Mouse (Mus musculus) neural tube, embryonic 13.5 days (tissue): ENCODE data around the gene B3galt4. TPM values are rescaled to one million over a fixed set of nuclear protein-coding genes. Genes with fewer than 3 reads are reported as not detected.

Experiments
- ATAC-seq: fragments of 200-750 bp; cut with Nextera tagmentation; 2 replicates; pipeline ENCODE4 v1.8.0; 2017; ENCODE audit warnings: low read depth, mild to moderate bottlenecking, moderate TSS enrichment, moderate library complexity
- H3K27ac ChIP-seq: fragments of 300-500 bp; sonication (generic); replicated peaks from 2 replicates; pipeline ENCODE4 v1.5.1; 2015; ENCODE audit warnings: moderate library complexity, mild to moderate bottlenecking, inconsistent platforms
- H3K27me3 ChIP-seq: fragments of 300-500 bp; sonication (generic); 2 replicates; pipeline ENCODE4 v1.6.1; 2015; ENCODE audit warnings: mild to moderate bottlenecking, inconsistent platforms
- H3K36me3 ChIP-seq: fragments of 300-500 bp; sonication (generic); 2 replicates; pipeline ENCODE4 v1.6.1; 2015; ENCODE audit warnings: mild to moderate bottlenecking, inconsistent platforms
- H3K4me1 ChIP-seq: fragments of 300-500 bp; sonication (generic); replicated peaks from 2 replicates; pipeline ENCODE4 v1.6.1; 2015; ENCODE audit warnings: inconsistent platforms
- H3K4me2 ChIP-seq: fragments of 300-500 bp; sonication (generic); 2 replicates; pipeline ENCODE4 v1.6.1; 2015; ENCODE audit warnings: inconsistent platforms, mild to moderate bottlenecking, moderate library complexity
- H3K4me3 ChIP-seq: fragments of 300-500 bp; sonication (generic); 2 replicates; pipeline ENCODE4 v1.5.1; 2015; ENCODE audit warnings: mild to moderate bottlenecking, inconsistent platforms
- H3K9ac ChIP-seq: fragments of 300-500 bp; sonication (generic); 2 replicates; pipeline ENCODE4 v1.6.1; 2015; ENCODE audit warnings: moderate library complexity, mild to moderate bottlenecking, inconsistent platforms
- H3K9me3 ChIP-seq: fragments of 300-500 bp; sonication (generic); 2 replicates; pipeline ENCODE4 v1.6.1; 2016; ENCODE audit warnings: inconsistent platforms
- WGBS: fragments of 180-500 bp; shearing (Covaris S2); methylation state at CpG from one replicate; pipeline ENCODE4 v1.1.7; 2015; 5-methylcytosine and 5-hydroxymethylcytosine counted together
- polyA plus RNA-seq: library from polyadenylated mRNA; unstranded; fragments of >200 nt; fragmentation: Nextera tagmentation; extraction: Ambion mirVana; gene quantifications from 2 replicates; pipeline ENCODE4 v1.2.1, GENCODE M21; 2015

B3galt4 gene
- polyA plus RNA-seq, 1 experiment from 2014 or later, result 11.7 TPM

- Histone ChIP-seq H3K36me3 (peaks cover 84% of the 10 kb centered on the region), H3K9me3 (no peaks in the 10 kb centered on the region), H3K27me3 (no peaks in the 10 kb centered on the region), H3K27ac (no peak overlapping the region), H3K4me3 (no peak overlapping the region), H3K4me2 (no peak overlapping the region), H3K9ac (0 out of 2 replicates have a peak overlapping the region, but pooled peaks have one; percentile 17), H3K4me1 (0 out of 2 replicates have a peak, but pooled peaks cover 3% of the 10 kb centered on the region)
- 91% methylated on average over 7 of the region's 7 CpGs for WGBS
- ATAC-seq, result no peak
These were observed 11.6 kb upstream of the B3galt4 start for GRCm38 (mm10) chr17:33962876-33963275.

GRCm38 (mm10) chr17:33959948-33960347, 8.7 kb upstream of the B3galt4 start:
- Histone ChIP-seq H3K36me3 (peaks cover 67% of the 10 kb centered on the region), H3K4me3 (no peak overlapping the region), H3K27me3 (no peaks in the 10 kb centered on the region), H3K27ac (no peak overlapping the region), H3K9ac (no peak overlapping the region), H3K4me2 (no peak overlapping the region), H3K9me3 (no peaks in the 10 kb centered on the region), H3K4me1 (peaks cover 20% of the 10 kb centered on the region)
- no peak for ATAC-seq
- WGBS, result 93% methylated on average over 15 of the region's 15 CpGs

GRCm38 (mm10) chr17:33959135-33959534, 7.8 kb upstream of the B3galt4 start:
- H3K9ac ChIP-seq, result no peak overlapping the region
- no peaks in the 10 kb centered on the region for H3K9me3 ChIP-seq
- H3K27me3 ChIP-seq, result no peaks in the 10 kb centered on the region
- H3K36me3 ChIP-seq, result peaks cover 68% of the 10 kb centered on the region
- no peak overlapping the region for H3K27ac ChIP-seq
- 96% methylated on average over 13 of the region's 13 CpGs for WGBS
- no peak overlapping the region for H3K4me2 ChIP-seq
- ATAC-seq, result no peak
- no peak overlapping the region for H3K4me3 ChIP-seq
- H3K4me1 ChIP-seq, result peaks cover 27% of the 10 kb centered on the region

- H3K4me3 ChIP-seq, result no peak overlapping the region
- H3K4me1 ChIP-seq, result peaks cover 34% of the 10 kb centered on the region
- H3K27ac ChIP-seq, result no peak overlapping the region
- H3K36me3 ChIP-seq, result peaks cover 67% of the 10 kb centered on the region
- H3K4me2 ChIP-seq, result no peak overlapping the region
- no peak for ATAC-seq
- H3K9ac ChIP-seq, result no peak overlapping the region
- WGBS, result 95% methylated on average over 11 of the region's 11 CpGs
- H3K9me3 ChIP-seq, result no peaks in the 10 kb centered on the region
- H3K27me3 ChIP-seq, result no peaks in the 10 kb centered on the region
These were observed 7.2 kb upstream of the B3galt4 start for GRCm38 (mm10) chr17:33958451-33958850.

- no peak overlapping the region for H3K4me2 ChIP-seq
- no peaks in the 10 kb centered on the region for H3K9me3 ChIP-seq
- no peak overlapping the region for H3K9ac ChIP-seq
- no peak for ATAC-seq
- no peaks in the 10 kb centered on the region for H3K27me3 ChIP-seq
- no peak overlapping the region for H3K4me3 ChIP-seq
- H3K4me1 ChIP-seq, result peaks cover 44% of the 10 kb centered on the region
- H3K36me3 ChIP-seq, result peaks cover 67% of the 10 kb centered on the region
- H3K27ac ChIP-seq, result no peak overlapping the region
- 89% methylated on average over 6 of the region's 6 CpGs for WGBS
These were observed 6.2 kb upstream of the B3galt4 start for GRCm38 (mm10) chr17:33957493-33957892.

- Histone ChIP-seq H3K36me3 (peaks cover 65% of the 10 kb centered on the region), H3K4me3 (peak overlapping the region; percentile 96), H3K4me2 (peak overlapping the region; percentile 83), H3K9ac (peak overlapping the region; percentile 87), H3K9me3 (no peaks in the 10 kb centered on the region), H3K27me3 (no peaks in the 10 kb centered on the region), H3K27ac (peak overlapping the region; percentile 93), H3K4me1 (peaks cover 55% of the 10 kb centered on the region)
- WGBS, result 13% methylated on average over 10 of the region's 10 CpGs
- no peak for ATAC-seq
These were observed 5.0 kb upstream of the B3galt4 start for GRCm38 (mm10) chr17:33956336-33956735.

GRCm38 (mm10) chr17:33955555-33956214, 4.4 kb upstream of the B3galt4 start, which contains the start of the genes Vps52 and Rps18:
Gene Vps52, plus strand, starts transcription at chr17:33955812.
Gene Rps18, minus strand, starts transcription at chr17:33956001.
- H3K9me3 ChIP-seq, result no peaks in the 10 kb centered on the region
- peak within 1 kb of the TSS; percentile 99 for H3K9ac ChIP-seq
- H3K4me2 ChIP-seq, result peak within 1 kb of the TSS; percentile 97
- H3K4me1 ChIP-seq, result peaks cover 62% of the 10 kb centered on the region
- WGBS, result under 1% methylated on average over 50 of the region's 50 CpGs
- H3K27me3 ChIP-seq, result no peaks in the 10 kb centered on the region
- H3K36me3 ChIP-seq, result peaks cover 59% of the 10 kb centered on the region
- peak within 1 kb of the TSS; percentile 93 for H3K27ac ChIP-seq
- H3K4me3 ChIP-seq, result peak within 1 kb of the TSS; percentile 96
- peak; percentile 87 for ATAC-seq

GRCm38 (mm10) chr17:33954646-33955554, 3.6 kb upstream of the B3galt4 start:
- Histone ChIP-seq H3K4me3 (peak overlapping the region; percentile 96), H3K9ac (peak overlapping the region; percentile 99), H3K9me3 (no peaks in the 10 kb centered on the region), H3K36me3 (peaks cover 56% of the 10 kb centered on the region), H3K27me3 (no peaks in the 10 kb centered on the region), H3K27ac (peak overlapping the region; percentile 92), H3K4me1 (peaks cover 70% of the 10 kb centered on the region), H3K4me2 (peak overlapping the region; percentile 97)
- ATAC-seq, result no peak; the same call in 1 of the 2 replicates
- WGBS, result under 1% methylated on average over 33 of the region's 33 CpGs

GRCm38 (mm10) chr17:33953961-33954565, 2.8 kb upstream of the B3galt4 start:
- H3K27me3 ChIP-seq, result no peaks in the 10 kb centered on the region
- peaks cover 56% of the 10 kb centered on the region for H3K36me3 ChIP-seq
- 30% methylated on average over 5 of the region's 5 CpGs for WGBS
- peak overlapping the region; percentile 92; the same call in 1 of the 2 replicates for H3K27ac ChIP-seq
- ATAC-seq, result no peak
- peaks cover 78% of the 10 kb centered on the region for H3K4me1 ChIP-seq
- peak overlapping the region; percentile 96 for H3K4me3 ChIP-seq
- no peaks in the 10 kb centered on the region for H3K9me3 ChIP-seq
- peak overlapping the region; percentile 97 for H3K4me2 ChIP-seq
- peak overlapping the region; percentile 99 for H3K9ac ChIP-seq

GRCm38 (mm10) chr17:33953310-33953709, 2.0 kb upstream of the B3galt4 start:
- Histone ChIP-seq H3K4me2 (peak overlapping the region; percentile 97; the same call in 1 of the 2 replicates), H3K36me3 (peaks cover 56% of the 10 kb centered on the region), H3K9me3 (no peaks in the 10 kb centered on the region), H3K27me3 (no peaks in the 10 kb centered on the region), H3K4me3 (peak overlapping the region; percentile 4; the same call in 1 of the 2 replicates), H3K9ac (peak overlapping the region; percentile 99), H3K27ac (no peak overlapping the region), H3K4me1 (peaks cover 86% of the 10 kb centered on the region)
- no peak for ATAC-seq
- 85% methylated on average over 3 of the region's 3 CpGs for WGBS

- Histone ChIP-seq H3K36me3 (peaks cover 56% of the 10 kb centered on the region), H3K4me3 (peak overlapping the region; percentile 4; the same call in 1 of the 2 replicates), H3K4me1 (peaks cover 85% of the 10 kb centered on the region), H3K27ac (no peak overlapping the region), H3K9ac (peak overlapping the region; percentile 99; the same call in 1 of the 2 replicates), H3K27me3 (no peaks in the 10 kb centered on the region), H3K4me2 (peak overlapping the region; percentile 97; the same call in 1 of the 2 replicates), H3K9me3 (no peaks in the 10 kb centered on the region)
- no peak for ATAC-seq
- WGBS, result 85% methylated on average over 4 of the region's 4 CpGs
These were observed 1.6 kb upstream of the B3galt4 start for GRCm38 (mm10) chr17:33952879-33953278.
